Mouse (Mus musculus) MEL (cell line): ENCODE measurements at regions not wholly inside any gene's neighbourhood (a gene's known extent, or its start where the extent isn't known, plus 50 kb on each side); places are given as distances from the start of the nearest gene placed in this dataset.

Source experiments
- CTCF ChIP-seq, 3 experiments: IDR thresholded peaks in 2 of 3; conservative IDR thresholded peaks in 1 of 3; 2 replicates each; pipeline ENCODE4 v1.5.1; 2011 to 2012; ENCODE audit warnings: low read length in 3 of 3, low read depth in 2 of 3, mild to moderate bottlenecking in 2 of 3, improper control_type of control experiment in 1 of 3, inconsistent platforms in 1 of 3, mixed read lengths in 1 of 3, moderate library complexity in 1 of 3; ENCODE audit not compliant: control insufficient read depth in 1 of 3, insufficient read depth in 1 of 3, poor library complexity in 1 of 3, severe bottlenecking in 1 of 3
- MAFK ChIP-seq: IDR thresholded peaks from 2 replicates; pipeline ENCODE4 v1.6.1; 2011; ENCODE audit warnings: low read depth, mild to moderate bottlenecking, low read length, improper control_type of control experiment, borderline replicate concordance
- POLR2A ChIP-seq, 2 experiments: IDR thresholded peaks; 2 replicates each; pipeline ENCODE4 v1.6.1; 2011 to 2012; ENCODE audit warnings: low read length in 2 of 2, mild to moderate bottlenecking in 2 of 2, control low read depth in 1 of 2, improper control_type of control experiment in 1 of 2, low read depth in 1 of 2, moderate library complexity in 1 of 2; ENCODE audit not compliant: control insufficient read depth in 1 of 2, insufficient read depth in 1 of 2, poor library complexity in 1 of 2
- POLR2AphosphoS5 ChIP-seq: IDR thresholded peaks from 2 replicates; pipeline ENCODE4 v1.6.1; 2012; ENCODE audit warnings: low read depth, borderline replicate concordance, mild to moderate bottlenecking, inconsistent platforms, low read length, moderate library complexity, mixed read lengths
- ZC3H11A ChIP-seq: IDR thresholded peaks from 2 replicates; pipeline ENCODE4 v1.6.1; 2012; ENCODE audit warnings: low read depth, mild to moderate bottlenecking, inconsistent platforms, low read length, improper control_type of control experiment

GRCm38 (mm10) chr1:61190921-61191320 is 213.2 kb downstream of the Icos start:
- TF ChIP-seq POLR2A (IDR thresholded peaks at IDR 0.05; ENCODE audit: control insufficient read depth in 1 of 2, insufficient read depth in 1 of 2, low read depth in 1 of 2, low read length in 2 of 2, poor library complexity in 1 of 2) (no peak), MAFK (no peak), CTCF (IDR thresholded peaks at IDR 0.05 in 2 of 3, conservative IDR thresholded peaks at IDR 0.05 in 1 of 3; ENCODE audit: control insufficient read depth in 1 of 3, insufficient read depth in 1 of 3, low read depth in 2 of 3, low read length in 3 of 3, poor library complexity in 1 of 3, severe bottlenecking in 1 of 3) (no peak), POLR2AphosphoS5 (no peak), ZC3H11A (no peak)
